Mouse (Mus musculus) CH12.LX (cell line): Measurements from ENCODE around the gene Irgm2. TPM values are rescaled to one million over a fixed set of nuclear protein-coding genes. Genes with fewer than 3 reads are reported as not detected.
"Not testable (repeated sequence)": the region's sequence is repeated elsewhere in the genome, so short reads cannot be mapped to it uniquely, and the experiment has no call there.

ENCODE experiments used
- DNase-seq: peaks from one replicate; pipeline ENCODE4 v3.0.0-alpha.2; 2013; ENCODE audit errors: extremely low read depth
- H3K27ac ChIP-seq: 2 replicates; pipeline ENCODE4 v1.5.1; 2012; ENCODE audit warnings: low read depth, mild to moderate bottlenecking, control low read depth, moderate library complexity; ENCODE audit not compliant: insufficient read depth
- H3K27me3 ChIP-seq: replicated peaks from 2 replicates; pipeline ENCODE3; 2012; ENCODE audit warnings: inconsistent platforms
- H3K36me3 ChIP-seq, 2 experiments: replicated peaks in 1 of 2; 2 replicates each; pipeline versions ENCODE3 to v1.6.1; 2012; ENCODE audit warnings: inconsistent platforms in 1 of 2, low read length in 1 of 2, mild to moderate bottlenecking in 1 of 2, mixed read lengths in 1 of 2, moderate library complexity in 1 of 2; ENCODE audit not compliant: control insufficient read depth in 1 of 2, insufficient read depth in 1 of 2
- H3K4me1 ChIP-seq, 2 experiments: 2 replicates each; pipeline ENCODE4 v1.6.1; 2012; ENCODE audit warnings: inconsistent platforms in 1 of 2, moderate library complexity in 1 of 2; ENCODE audit not compliant: insufficient read depth in 2 of 2, control insufficient read depth in 1 of 2
- H3K4me2 ChIP-seq: 2 replicates; pipeline ENCODE4 v1.6.1; 2012; ENCODE audit warnings: low read depth, mild to moderate bottlenecking, control low read depth; ENCODE audit not compliant: poor library complexity, insufficient read depth, severe bottlenecking
- H3K4me3 ChIP-seq, 3 experiments: fragments of 150-350 bp in 1 of 3; sonication (generic) in 1 of 3; replicated peaks in 1 of 3; 2 replicates each; pipeline versions ENCODE3 to v1.5.1; 2011 to 2012; ENCODE audit warnings: low read depth in 2 of 3, low read length in 2 of 3, mild to moderate bottlenecking in 2 of 3, moderate library complexity in 2 of 3, control low read depth in 1 of 3, improper control_type of control experiment in 1 of 3, inconsistent platforms in 1 of 3, mixed read lengths in 1 of 3; ENCODE audit not compliant: poor library complexity in 1 of 3
- H3K79me2 ChIP-seq: replicated peaks from 2 replicates; pipeline ENCODE4 v1.6.1; 2012; ENCODE audit warnings: mild to moderate bottlenecking, moderate library complexity; ENCODE audit not compliant: control insufficient read depth, poor library complexity, insufficient read depth, severe bottlenecking; ENCODE audit errors: extremely low read depth
- H3K9ac ChIP-seq: 2 replicates; pipeline ENCODE4 v1.6.1; 2012; ENCODE audit warnings: low read depth, mild to moderate bottlenecking, control low read depth, moderate library complexity; ENCODE audit not compliant: insufficient read depth
- H3K9me3 ChIP-seq: replicated peaks from 2 replicates; pipeline ENCODE3; 2012; ENCODE audit warnings: low read length, inconsistent platforms, mixed read lengths
- BHLHE40 ChIP-seq: IDR thresholded peaks from 2 replicates; pipeline ENCODE4 v1.6.1; 2011; ENCODE audit warnings: mild to moderate bottlenecking, low read depth, low read length, improper control_type of control experiment
- CHD1 ChIP-seq: IDR thresholded peaks from 2 replicates; pipeline ENCODE4 v1.6.1; 2012; ENCODE audit warnings: low read depth, low read length, improper control_type of control experiment, inconsistent platforms
- CTCF ChIP-seq, 2 experiments: IDR thresholded peaks in 1 of 2; conservative IDR thresholded peaks in 1 of 2; 2 replicates each; pipeline ENCODE4 v1.5.1; 2011 to 2012; ENCODE audit warnings: low read depth in 2 of 2, low read length in 2 of 2, improper control_type of control experiment in 1 of 2, inconsistent platforms in 1 of 2, mild to moderate bottlenecking in 1 of 2, moderate library complexity in 1 of 2
- ELF1 ChIP-seq: IDR thresholded peaks from 2 replicates; pipeline ENCODE4 v1.6.1; 2014; ENCODE audit warnings: low read depth, mild to moderate bottlenecking, inconsistent platforms, low read length, improper control_type of control experiment
- EP300 ChIP-seq: IDR thresholded peaks from 2 replicates; pipeline ENCODE4 v1.6.1; 2011; ENCODE audit warnings: low read length, improper control_type of control experiment
- ETS1 ChIP-seq: conservative IDR thresholded peaks from 2 replicates; pipeline ENCODE4 v1.6.1; 2012; ENCODE audit warnings: low read depth, mild to moderate bottlenecking, inconsistent platforms, low read length, improper control_type of control experiment, moderate library complexity
- HCFC1 ChIP-seq: IDR thresholded peaks from 2 replicates; pipeline ENCODE4 v1.6.1; 2012; ENCODE audit warnings: low read depth, mild to moderate bottlenecking, inconsistent platforms, low read length, improper control_type of control experiment
- IRF4 ChIP-seq: IDR thresholded peaks from 2 replicates; pipeline ENCODE4 v1.6.1; 2014; ENCODE audit warnings: low read depth, mild to moderate bottlenecking, inconsistent platforms, low read length, improper control_type of control experiment
- JUND ChIP-seq: conservative IDR thresholded peaks from 2 replicates; pipeline ENCODE4 v1.6.1; 2011; ENCODE audit warnings: low read depth, low read length, improper control_type of control experiment
- KAT2A ChIP-seq: IDR thresholded peaks from 2 replicates; pipeline ENCODE4 v1.6.1; 2012; ENCODE audit warnings: low read length, improper control_type of control experiment, inconsistent platforms; ENCODE audit not compliant: insufficient replicate concordance
- MAX ChIP-seq: IDR thresholded peaks from 2 replicates; pipeline ENCODE4 v1.6.1; 2011; ENCODE audit warnings: low read length, improper control_type of control experiment
- MAZ ChIP-seq: IDR thresholded peaks from 2 replicates; pipeline ENCODE4 v1.6.1; 2012; ENCODE audit warnings: low read depth, mild to moderate bottlenecking, inconsistent platforms, low read length, improper control_type of control experiment, moderate library complexity
- MYC ChIP-seq: IDR thresholded peaks from 2 replicates; pipeline ENCODE4 v1.6.1; 2011; ENCODE audit warnings: low read depth, mild to moderate bottlenecking, improper control_type of control experiment, low read length
- NELFE ChIP-seq: IDR thresholded peaks from 2 replicates; pipeline ENCODE4 v1.6.1; 2011; ENCODE audit warnings: low read depth, low read length, improper control_type of control experiment
- PAX5 ChIP-seq: IDR thresholded peaks from 2 replicates; pipeline ENCODE4 v1.6.1; 2012; ENCODE audit warnings: low read length, inconsistent platforms, mixed read lengths
- POLR2A ChIP-seq: IDR thresholded peaks from 2 replicates; pipeline ENCODE4 v1.6.1; 2011; ENCODE audit warnings: low read depth, mild to moderate bottlenecking, improper control_type of control experiment, low read length
- RAD21 ChIP-seq: IDR thresholded peaks from 2 replicates; pipeline ENCODE4 v1.6.1; 2011; ENCODE audit warnings: low read depth, mild to moderate bottlenecking, low read length, improper control_type of control experiment, moderate library complexity
- RCOR1 ChIP-seq: conservative IDR thresholded peaks from 2 replicates; pipeline ENCODE4 v1.6.1; 2012; ENCODE audit warnings: low read depth, mild to moderate bottlenecking, inconsistent platforms, low read length, improper control_type of control experiment
- SIN3A ChIP-seq: IDR thresholded peaks from 2 replicates; pipeline ENCODE4 v1.6.1; 2012; ENCODE audit warnings: low read length, improper control_type of control experiment, inconsistent platforms
- SMC3 ChIP-seq: IDR thresholded peaks from 2 replicates; pipeline ENCODE4 v1.6.1; 2011; ENCODE audit warnings: low read depth, low read length, improper control_type of control experiment
- UBTF ChIP-seq: IDR thresholded peaks from 2 replicates; pipeline ENCODE4 v1.6.1; 2012; ENCODE audit warnings: low read depth, mild to moderate bottlenecking, inconsistent platforms, low read length, improper control_type of control experiment, moderate library complexity
- USF2 ChIP-seq: conservative IDR thresholded peaks from 2 replicates; pipeline ENCODE4 v1.6.1; 2011; ENCODE audit warnings: low read depth, low read length, improper control_type of control experiment
- ZKSCAN1 ChIP-seq: IDR thresholded peaks from 2 replicates; pipeline ENCODE4 v1.6.1; 2012; ENCODE audit warnings: low read depth, inconsistent platforms, low read length, improper control_type of control experiment, borderline replicate concordance
- dilution Hi-C: fragments of 300-500 bp; cut with MboI; formaldehyde crosslinking; loops from 2 replicates; pipeline ENCODE4 v1.14.3; 2020; ENCODE audit warnings: low sequenced_read_pairs; ENCODE audit not compliant: extremely low pct_unique_long_range_greater_than_20kb, extremely low pct_ligation_motif_present
- in situ Hi-C: fragments of 300-500 bp; cut with MboI; formaldehyde crosslinking; loops from 3 replicates; pipeline ENCODE4 v1.14.3; 2019; ENCODE audit warnings: low sequenced_read_pairs, low pct_ligation_motif_present, low pct_unique_long_range_greater_than_20kb, mixed read lengths
- polyA plus RNA-seq: library from polyadenylated mRNA; unstranded; fragments of >175 nt; gene quantifications from 2 replicates; pipeline ENCODE4 v1.2.1, GENCODE M21; 2012; ENCODE audit warnings: low read depth; ENCODE audit not compliant: insufficient read length
- total RNA-seq, 2 experiments: library from RNA; depleted of rRNA; stranded (reverse); fragments of 300-350 nt in 1 of 2; fragments of >200 nt in 1 of 2; gene quantifications; 2 replicates each; pipeline ENCODE4 v1.2.3; 2012 to 2014

Irgm2 gene
- total and polyA plus RNA-seq, 3 experiments: 4.3 to 5.2 (median 4.7) TPM

DNA sequence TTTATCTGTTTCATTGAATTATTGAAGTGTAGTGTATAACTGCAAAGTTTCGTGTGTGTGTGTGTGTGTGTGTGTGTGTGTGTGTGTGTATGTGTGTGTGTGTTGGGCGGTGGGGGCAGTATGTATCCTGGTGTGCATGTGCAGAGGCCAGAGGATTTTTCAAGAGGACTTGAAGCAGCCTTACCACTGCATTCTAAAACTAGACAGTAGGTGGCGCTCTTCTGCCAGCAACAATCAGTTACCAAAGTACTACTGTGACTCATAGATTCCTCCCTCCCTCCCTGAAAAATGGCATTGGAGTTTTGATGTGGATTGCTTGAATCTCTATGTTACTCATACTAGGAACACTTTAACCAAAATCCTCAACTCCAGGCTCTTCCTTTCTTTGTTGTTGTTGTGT is 19.9 kb upstream of the Irgm2 start (continued):
- TF ChIP-seq ETS1: 0 out of 2 replicates have a peak, but pooled peaks have one; percentile 17

DNA sequence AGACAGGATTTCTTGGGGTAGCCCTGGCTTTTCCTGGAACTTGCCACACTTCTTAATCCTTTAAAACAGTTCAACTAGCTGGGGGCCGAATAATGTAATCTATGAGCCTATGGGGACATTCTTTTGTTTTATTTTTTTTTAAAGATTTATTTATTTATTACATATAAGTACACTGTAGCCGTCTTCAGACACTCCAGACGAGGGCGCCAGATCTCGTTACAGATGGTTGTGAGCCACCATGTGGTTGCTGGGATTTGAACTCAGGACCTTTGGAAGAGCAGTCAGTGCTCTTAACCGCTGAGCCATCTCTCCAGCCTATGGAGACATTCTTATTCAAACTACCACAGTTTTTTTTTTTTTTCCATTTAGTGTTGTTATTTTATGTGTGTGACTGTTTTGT is 19.4 kb upstream of the Irgm2 start:
- TF ChIP-seq CTCF (conservative IDR thresholded peaks at IDR 0.05 in 1 of 2, IDR thresholded peaks at IDR 0.05 in 1 of 2; ENCODE audit: low read depth in 2 of 2, low read length in 2 of 2) (peak in 1 of 2 experiments; percentile 35; a peak in 1 of 4 replicates), EP300 (0 out of 2 replicates have a peak, but pooled peaks have one; percentile 4)
- H3K9me3 ChIP-seq, dilution Hi-C loops, DNase-seq, H3K27me3 ChIP-seq, H3K4me2 ChIP-seq, H3K4me3 ChIP-seq, H3K9ac ChIP-seq, H3K79me2 ChIP-seq, H3K27ac ChIP-seq: not testable (repeated sequence)
- Histone ChIP-seq H3K36me3 (peaks cover 38 to 58% of the 10 kb centered on the region in 2 experiments), H3K4me1 (peaks cover 3 to 35% of the 10 kb centered on the region in 2 experiments)
- in situ Hi-C loops: loop anchor here (10.0 kb wide), 1 partner anchor 125 kb away; the partner anchor contains the start of gene Zfp692

DNA sequence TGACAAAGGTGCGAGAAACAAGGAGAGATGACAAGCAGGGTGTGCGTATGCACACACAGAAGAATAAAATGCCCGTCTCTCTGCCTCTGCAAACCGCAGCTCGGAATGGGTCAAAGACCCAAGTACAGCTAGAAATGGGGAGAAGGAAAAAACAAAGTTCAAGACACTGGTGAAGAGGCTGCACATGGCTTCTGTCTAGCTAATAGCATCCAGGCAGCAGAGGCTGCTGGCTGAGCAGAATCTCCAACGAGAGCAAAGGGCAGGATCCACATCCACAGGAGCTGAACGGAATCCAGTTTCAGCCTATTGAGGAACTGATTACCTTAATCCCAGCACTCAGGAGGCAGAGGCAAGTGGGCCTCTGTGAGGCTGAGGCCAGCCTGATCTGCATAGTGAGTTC is 18.7 kb upstream of the Irgm2 start:
- Histone ChIP-seq H3K4me3 (no peak overlapping the region), H3K27me3 (no peaks in the 10 kb centered on the region), H3K79me2 (peaks cover 4% of the 10 kb centered on the region), H3K27ac (no peak overlapping the region), H3K4me2 (no peak overlapping the region), H3K9me3 (no peaks in the 10 kb centered on the region), H3K36me3 (peaks cover 32 to 50% of the 10 kb centered on the region in 2 experiments), H3K4me1 (peaks cover 9 to 41% of the 10 kb centered on the region in 2 experiments)
- dilution Hi-C loops: no loop called here
- in situ Hi-C loops: loop anchor here (10.0 kb wide), 1 partner anchor 124 kb away; the partner anchor contains the start of gene Zfp692
- no peak for DNase-seq
- TF ChIP-seq ELF1: no peak
- TF ChIP-seq JUND: no peak
- no peak for TF ChIP-seq ETS1
- TF ChIP-seq UBTF: no peak
- TF ChIP-seq POLR2A: no peak
- no peak for TF ChIP-seq MAZ
- no peak for TF ChIP-seq BHLHE40
- no peak for TF ChIP-seq PAX5
- no peak for TF ChIP-seq CHD1
- no peak for TF ChIP-seq ZKSCAN1
- TF ChIP-seq, all 38 proteins: peak for 0
- no peak overlapping the region for H3K9ac ChIP-seq

DNA sequence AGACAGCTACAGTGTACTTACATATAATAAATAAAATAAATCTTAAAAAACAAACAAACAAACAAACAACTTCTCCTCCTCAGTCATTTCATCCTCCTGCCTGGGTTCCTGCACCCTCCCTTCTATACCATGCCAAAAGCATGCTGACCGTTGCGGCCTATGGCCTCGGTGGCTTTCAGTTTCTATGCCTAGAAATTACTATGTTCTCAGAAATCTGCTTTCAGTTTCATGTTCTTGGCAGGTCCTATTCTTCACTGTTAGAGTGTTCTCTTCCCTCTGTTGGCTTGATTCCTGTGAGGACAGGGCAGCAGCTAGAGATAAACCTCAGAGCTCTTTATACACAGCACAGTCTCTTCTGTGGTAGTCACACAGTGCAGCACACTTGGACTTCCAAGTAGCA is 15.8 kb upstream of the Irgm2 start:
- Histone ChIP-seq H3K79me2 (peaks cover 4% of the 10 kb centered on the region), H3K4me3 (peak overlapping the region; percentile 29 to 60 (median 38)), H3K27ac (peak overlapping the region; percentile 65), H3K9me3 (no peaks in the 10 kb centered on the region), H3K4me1 (peaks cover 9 to 41% of the 10 kb centered on the region in 2 experiments), H3K36me3 (peaks cover 17 to 28% of the 10 kb centered on the region in 2 experiments), H3K4me2 (peak overlapping the region; percentile 80), H3K9ac (peak overlapping the region; percentile 42), H3K27me3 (no peaks in the 10 kb centered on the region)
- DNase-seq: peak; percentile 58
- in situ Hi-C loops: loop anchor here (10.0 kb wide), 1 partner anchor 121 kb away; the partner anchor contains the start of gene Zfp692
- dilution Hi-C loops: no loop called here
- TF ChIP-seq MAX (peak; percentile 78), RCOR1 (peak; percentile 92; the same call in 1 of the 2 replicates), SIN3A (peak; percentile 80), RAD21 (no peak; the same call in 1 of the 2 replicates), NELFE (peak; percentile 35; the same call in 1 of the 2 replicates), ETS1 (peak; percentile 72), SMC3 (no peak), MYC (peak; percentile 92), BHLHE40 (peak; percentile 76), EP300 (peak; percentile 89), POLR2A (0 out of 2 replicates have a peak, but pooled peaks have one; percentile 26), KAT2A (0 out of 2 replicates have a peak, but pooled peaks have one; percentile 16), JUND (no peak; the same call in 1 of the 2 replicates), HCFC1 (peak; percentile 51), USF2 (no peak), IRF4 (peak; percentile 95)
